Mouse (Mus musculus): Measurements from ENCODE around the gene Jarid2.

DNA sequence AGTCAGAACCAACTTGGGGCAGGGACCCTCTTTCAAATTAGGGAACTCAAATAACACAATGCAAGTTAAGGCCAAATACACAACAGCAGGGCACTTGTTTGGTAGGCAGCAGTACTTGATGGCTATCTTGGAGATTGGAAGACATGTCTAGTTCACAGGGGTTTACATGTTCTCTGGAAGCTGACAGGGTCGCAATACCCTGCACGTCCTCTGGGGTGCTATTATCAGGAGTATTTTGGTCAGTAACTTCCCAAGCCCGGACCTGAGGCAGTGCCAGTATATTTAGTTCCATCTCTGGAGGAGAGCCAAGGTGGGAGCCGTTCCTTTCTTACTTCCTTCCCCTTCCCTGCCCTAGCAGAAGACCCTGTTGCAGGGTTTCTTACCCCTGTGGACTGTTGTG is 186.7 kb downstream of the Jarid2 start:
- TF ChIP-seq CTCF (IDR thresholded peaks at IDR 0.05; ENCODE audit: low read depth, low read length) (no peak), POLR2A (IDR thresholded peaks at IDR 0.05; ENCODE audit: insufficient read depth, low read length) (no peak), EP300 (IDR thresholded peaks at IDR 0.05; ENCODE audit: insufficient read depth, low read depth, low read length) (no peak)

All from ES-Bruce4 (cell line).